Mouse (Mus musculus): ENCODE results near the gene Gm49358. TPM values are rescaled to one million over a fixed set of nuclear protein-coding genes. Genes with fewer than 3 reads are reported as not detected.

Gm49358 gene
- polyA plus RNA-seq, 1 experiment from 2014 or later: not detected

DNA sequence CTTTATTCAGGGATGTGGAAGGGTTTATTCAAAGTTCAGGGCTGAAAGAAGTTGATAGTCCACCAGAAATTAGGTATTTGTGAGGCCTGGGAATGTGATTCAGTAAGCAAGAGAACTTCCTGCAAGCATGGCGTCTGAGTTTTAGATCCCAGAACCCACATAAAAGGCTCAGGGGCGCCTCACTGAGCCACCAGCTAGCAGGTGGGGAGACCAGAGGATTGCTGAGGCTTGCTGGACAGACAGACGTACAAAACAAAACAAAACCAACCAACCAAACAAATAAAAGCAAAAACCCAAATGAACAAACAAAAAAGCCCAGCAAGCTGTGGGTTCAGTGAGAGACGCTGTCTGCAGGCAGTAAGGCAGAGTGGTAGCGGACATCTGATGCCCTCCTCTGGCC, 18.9 kb downstream of the Gm49358 start:
- H3K27me3 ChIP-seq (replicated peaks; ENCODE audit: control insufficient read depth, insufficient read depth, low read length): no peaks in the 10 kb centered on the region
- 57% methylated on average over 5 of the region's 5 CpGs for WGBS
- no peaks in the 10 kb centered on the region for H3K9me3 ChIP-seq (ENCODE audit: control insufficient read depth, low read length)
- H3K36me3 ChIP-seq (ENCODE audit: control insufficient read depth, insufficient read depth, low read length): no peaks in the 10 kb centered on the region
- H3K4me2 ChIP-seq (ENCODE audit: low read depth, low read length): no peak overlapping the region
- no peak for ATAC-seq
- H3K27ac ChIP-seq (ENCODE audit: low read length): no peak overlapping the region
- H3K9ac ChIP-seq (ENCODE audit: low read depth, low read length): no peak overlapping the region
- peaks cover 19% of the 10 kb centered on the region for H3K4me1 ChIP-seq (ENCODE audit: control insufficient read depth, insufficient read depth, low read length)
- no peak overlapping the region for H3K4me3 ChIP-seq (ENCODE audit: low read length)

GRCm38 (mm10) chr10:86783561-86783960, 19.8 kb downstream of the Gm49358 start:
- 69% methylated on average over 5 of the region's 5 CpGs for WGBS
- no peaks in the 10 kb centered on the region for H3K9me3 ChIP-seq (ENCODE audit: control insufficient read depth, low read length)
- no peak overlapping the region for H3K4me2 ChIP-seq (ENCODE audit: low read depth, low read length)
- no peaks in the 10 kb centered on the region for H3K36me3 ChIP-seq (ENCODE audit: control insufficient read depth, insufficient read depth, low read length)
- peaks cover 13% of the 10 kb centered on the region; the same call in 1 of the 2 replicates for H3K4me1 ChIP-seq (ENCODE audit: control insufficient read depth, insufficient read depth, low read length)
- no peaks in the 10 kb centered on the region for H3K27me3 ChIP-seq (replicated peaks; ENCODE audit: control insufficient read depth, insufficient read depth, low read length)
- no peak overlapping the region for H3K4me3 ChIP-seq (ENCODE audit: low read length)
- no peak overlapping the region for H3K27ac ChIP-seq (ENCODE audit: low read length)
- no peak for ATAC-seq
- H3K9ac ChIP-seq (ENCODE audit: low read depth, low read length): no peak overlapping the region

GRCm38 (mm10) chr10:86784126-86784675, 20.4 kb downstream of the Gm49358 start:
- H3K27me3 ChIP-seq (replicated peaks; ENCODE audit: control insufficient read depth, insufficient read depth, low read length): no peaks in the 10 kb centered on the region
- no peak overlapping the region for H3K4me2 ChIP-seq (ENCODE audit: low read depth, low read length)
- no peak overlapping the region for H3K27ac ChIP-seq (ENCODE audit: low read length)
- H3K4me1 ChIP-seq (ENCODE audit: control insufficient read depth, insufficient read depth, low read length): peaks cover 11% of the 10 kb centered on the region; the same call in 1 of the 2 replicates
- WGBS: 83% methylated on average over 5 of the region's 5 CpGs
- ATAC-seq: no peak
- no peaks in the 10 kb centered on the region for H3K36me3 ChIP-seq (ENCODE audit: control insufficient read depth, insufficient read depth, low read length)
- H3K9me3 ChIP-seq (ENCODE audit: control insufficient read depth, low read length): no peaks in the 10 kb centered on the region
- H3K9ac ChIP-seq (ENCODE audit: low read depth, low read length): no peak overlapping the region
- H3K4me3 ChIP-seq (ENCODE audit: low read length): no peak overlapping the region

- Histone ChIP-seq H3K9ac (ENCODE audit: low read depth, low read length) (no peak overlapping the region), H3K27ac (ENCODE audit: low read length) (no peak overlapping the region), H3K9me3 (ENCODE audit: control insufficient read depth, low read length) (no peaks in the 10 kb centered on the region), H3K4me3 (ENCODE audit: low read length) (no peak overlapping the region), H3K4me1 (ENCODE audit: control insufficient read depth, insufficient read depth, low read length) (peaks cover 7% of the 10 kb centered on the region; the same call in 1 of the 2 replicates), H3K27me3 (replicated peaks; ENCODE audit: control insufficient read depth, insufficient read depth, low read length) (no peaks in the 10 kb centered on the region), H3K36me3 (ENCODE audit: control insufficient read depth, insufficient read depth, low read length) (no peaks in the 10 kb centered on the region), H3K4me2 (ENCODE audit: low read depth, low read length) (no peak overlapping the region)
- no peak for ATAC-seq
- WGBS: 65% methylated on average over 2 of the region's 2 CpGs
Measured at GRCm38 (mm10) chr10:86785396-86785795, 21.6 kb downstream of the Gm49358 start.

DNA sequence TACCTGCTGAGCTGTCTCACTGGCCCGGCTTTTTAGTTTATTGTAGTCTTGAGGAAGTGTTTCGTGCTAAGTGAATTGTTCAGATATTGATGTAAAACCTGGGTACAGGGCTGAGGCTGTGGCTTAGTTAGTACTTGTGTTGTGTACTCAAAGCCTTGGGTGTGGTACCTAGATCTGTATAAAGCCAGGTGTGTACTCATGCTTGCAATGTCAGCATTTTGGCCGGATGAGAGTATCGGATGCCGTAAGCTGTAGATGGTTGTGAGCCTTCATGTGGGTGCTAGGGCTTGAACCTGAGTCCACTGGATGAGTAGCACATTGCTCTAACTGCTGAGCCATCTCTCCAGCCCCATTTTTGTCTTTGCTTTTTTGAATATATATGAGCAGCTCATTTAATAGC, 22.3 kb downstream of the Gm49358 start:
- no peak overlapping the region for H3K9ac ChIP-seq (ENCODE audit: low read depth, low read length)
- ATAC-seq: no peak
- no peak overlapping the region for H3K4me2 ChIP-seq (ENCODE audit: low read depth, low read length)
- WGBS: 85% methylated on average over 5 of the region's 5 CpGs
- H3K27ac ChIP-seq (ENCODE audit: low read length): no peak overlapping the region
- H3K36me3 ChIP-seq (ENCODE audit: control insufficient read depth, insufficient read depth, low read length): no peaks in the 10 kb centered on the region
- H3K9me3 ChIP-seq (ENCODE audit: control insufficient read depth, low read length): no peaks in the 10 kb centered on the region
- no peak overlapping the region for H3K4me3 ChIP-seq (ENCODE audit: low read length)
- peaks cover 7% of the 10 kb centered on the region; the same call in 1 of the 2 replicates for H3K4me1 ChIP-seq (ENCODE audit: control insufficient read depth, insufficient read depth, low read length)
- H3K27me3 ChIP-seq (replicated peaks; ENCODE audit: control insufficient read depth, insufficient read depth, low read length): no peaks in the 10 kb centered on the region

GRCm38 (mm10) chr10:86788193-86788592, 24.4 kb downstream of the Gm49358 start:
- no peak overlapping the region for H3K4me3 ChIP-seq (ENCODE audit: low read length)
- no peak overlapping the region for H3K4me2 ChIP-seq (ENCODE audit: low read depth, low read length)
- no peaks in the 10 kb centered on the region for H3K4me1 ChIP-seq (ENCODE audit: control insufficient read depth, insufficient read depth, low read length)
- no peaks in the 10 kb centered on the region for H3K36me3 ChIP-seq (ENCODE audit: control insufficient read depth, insufficient read depth, low read length)
- H3K27ac ChIP-seq (ENCODE audit: low read length): no peak overlapping the region
- ATAC-seq: no peak
- WGBS: 48% methylated on average over 5 of the region's 5 CpGs
- H3K9ac ChIP-seq (ENCODE audit: low read depth, low read length): no peak overlapping the region
- no peaks in the 10 kb centered on the region for H3K9me3 ChIP-seq (ENCODE audit: control insufficient read depth, low read length)
- no peaks in the 10 kb centered on the region for H3K27me3 ChIP-seq (replicated peaks; ENCODE audit: control insufficient read depth, insufficient read depth, low read length)

DNA sequence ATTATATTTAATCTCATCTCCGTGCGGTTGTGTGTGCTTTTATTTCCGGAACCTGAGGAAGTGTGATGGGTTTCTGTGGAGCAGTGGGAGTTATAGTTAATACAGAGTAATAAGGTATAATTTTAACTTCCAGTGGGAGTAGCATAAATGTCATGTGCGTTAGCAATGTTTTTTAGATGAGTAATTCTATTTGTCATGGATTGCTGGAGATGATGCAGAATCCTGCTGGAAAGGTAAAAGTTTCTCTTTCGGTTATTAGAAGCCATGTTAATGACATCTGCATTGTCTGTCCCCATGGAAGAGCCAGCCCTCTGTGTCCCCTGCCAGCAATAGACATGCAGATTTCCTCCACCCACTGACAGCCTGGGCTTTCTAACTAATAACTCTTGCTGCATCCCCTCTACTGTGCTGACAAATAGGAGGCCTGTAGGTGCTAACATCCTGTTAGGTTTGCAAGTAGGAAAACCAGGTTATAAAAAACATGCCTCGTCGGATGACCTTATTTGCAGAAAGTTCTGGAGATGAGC, 25.4 kb downstream of the Gm49358 start:
- H3K9me3 ChIP-seq (ENCODE audit: control insufficient read depth, low read length): no peaks in the 10 kb centered on the region
- 85% methylated on average over 7 of the region's 7 CpGs for WGBS
- ATAC-seq: no peak
- H3K27ac ChIP-seq (ENCODE audit: low read length): no peak overlapping the region
- no peaks in the 10 kb centered on the region for H3K4me1 ChIP-seq (ENCODE audit: control insufficient read depth, insufficient read depth, low read length)
- no peaks in the 10 kb centered on the region for H3K36me3 ChIP-seq (ENCODE audit: control insufficient read depth, insufficient read depth, low read length)
- no peak overlapping the region for H3K4me2 ChIP-seq (ENCODE audit: low read depth, low read length)
- no peak overlapping the region for H3K4me3 ChIP-seq (ENCODE audit: low read length)
- H3K9ac ChIP-seq (ENCODE audit: low read depth, low read length): no peak overlapping the region
- no peaks in the 10 kb centered on the region for H3K27me3 ChIP-seq (replicated peaks; ENCODE audit: control insufficient read depth, insufficient read depth, low read length)

DNA sequence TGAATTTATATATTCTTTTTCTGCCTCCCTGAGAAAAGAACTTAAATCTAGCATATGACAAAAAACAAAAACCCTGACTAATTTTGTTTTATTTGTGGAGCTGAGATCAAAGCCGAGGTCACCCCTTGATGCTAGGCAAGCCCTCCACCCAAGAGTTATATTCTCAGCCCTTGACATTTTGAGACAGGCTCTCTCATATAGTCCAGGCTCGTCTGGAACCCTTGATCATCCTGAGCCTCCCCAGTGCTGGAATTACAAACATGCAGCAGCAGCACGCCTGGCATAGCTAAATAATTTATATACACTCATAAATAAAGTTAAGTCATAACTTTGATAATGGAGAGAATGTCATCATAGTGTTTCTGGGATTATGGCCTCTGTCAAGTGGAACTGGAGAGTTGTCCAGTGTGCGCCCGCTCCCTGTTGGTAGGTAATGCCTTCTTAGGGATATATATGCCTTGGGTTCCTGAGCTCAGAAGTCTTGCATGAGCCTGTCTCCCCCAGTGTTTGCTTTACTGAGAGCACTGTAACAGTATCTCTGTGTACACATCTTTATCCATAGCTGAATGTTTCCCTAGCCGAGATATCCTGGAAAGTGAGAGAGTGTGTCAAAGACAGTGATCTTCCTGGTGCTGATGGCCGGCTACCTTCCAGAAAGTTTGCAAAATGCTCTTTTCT, 27.9 kb downstream of the Gm49358 start:
- Histone ChIP-seq H3K4me1 (ENCODE audit: control insufficient read depth, insufficient read depth, low read length) (no peaks in the 10 kb centered on the region), H3K4me3 (ENCODE audit: low read length) (no peak overlapping the region), H3K9ac (ENCODE audit: low read depth, low read length) (no peak overlapping the region), H3K27me3 (replicated peaks; ENCODE audit: control insufficient read depth, insufficient read depth, low read length) (no peaks in the 10 kb centered on the region), H3K36me3 (ENCODE audit: control insufficient read depth, insufficient read depth, low read length) (no peaks in the 10 kb centered on the region), H3K27ac (ENCODE audit: low read length) (0 out of 2 replicates have a peak overlapping the region, but pooled peaks have one; percentile 11), H3K4me2 (ENCODE audit: low read depth, low read length) (no peak overlapping the region), H3K9me3 (ENCODE audit: control insufficient read depth, low read length) (no peaks in the 10 kb centered on the region)
- no peak for ATAC-seq
- 44% methylated on average over 7 of the region's 7 CpGs for WGBS

DNA sequence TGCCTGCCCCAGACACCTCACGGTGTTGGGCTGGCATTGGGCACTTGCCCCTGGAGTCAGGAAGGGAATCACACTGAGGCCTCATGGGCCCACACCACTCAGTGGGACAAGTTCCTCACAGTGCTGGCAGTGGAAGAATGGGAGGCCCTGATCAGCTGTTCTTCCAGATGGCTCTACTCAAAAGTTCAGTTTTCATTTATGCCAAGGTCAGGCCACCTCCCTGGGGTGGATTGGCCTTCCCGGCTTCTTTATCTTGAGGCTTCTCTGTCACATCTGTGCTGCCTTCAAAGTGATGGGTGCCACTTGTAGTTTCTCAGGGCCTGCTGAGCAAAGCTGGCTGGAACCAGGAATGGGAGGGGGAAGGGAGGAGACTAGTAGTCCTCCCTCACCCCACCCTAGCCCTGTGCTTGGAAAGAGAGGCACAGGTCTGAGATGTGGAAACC, 29.8 kb downstream of the Gm49358 start:
- Histone ChIP-seq H3K27me3 (replicated peaks; ENCODE audit: control insufficient read depth, insufficient read depth, low read length) (no peaks in the 10 kb centered on the region), H3K9ac (ENCODE audit: low read depth, low read length) (no peak overlapping the region), H3K4me3 (ENCODE audit: low read length) (no peak overlapping the region), H3K4me2 (ENCODE audit: low read depth, low read length) (no peak overlapping the region), H3K9me3 (ENCODE audit: control insufficient read depth, low read length) (no peaks in the 10 kb centered on the region), H3K4me1 (ENCODE audit: control insufficient read depth, insufficient read depth, low read length) (no peaks in the 10 kb centered on the region), H3K27ac (ENCODE audit: low read length) (no peak overlapping the region), H3K36me3 (ENCODE audit: control insufficient read depth, insufficient read depth, low read length) (no peaks in the 10 kb centered on the region)
- ATAC-seq: no peak
- WGBS: 57% methylated on average over 2 of the region's 2 CpGs

Measured in intestine, embryonic 16.5 days (tissue).